Mouse (Mus musculus): ENCODE data around the gene Polr2l.

- TF ChIP-seq CTCF (IDR thresholded peaks at IDR 0.05): no peak
- TF ChIP-seq EP300 (IDR thresholded peaks at IDR 0.05): no peak
Measured at GRCm38 (mm10) chr7:141487141-141487540, 12.2 kb upstream of the Polr2l start.
